Mouse (Mus musculus) myocyte (in vitro differentiated cells): ENCODE results near the gene Cep128.

Source experiments
- CEBPB ChIP-seq: IDR thresholded peaks from 2 replicates; pipeline ENCODE4 v1.6.1; 2011; ENCODE audit warnings: mild to moderate bottlenecking, moderate library complexity; ENCODE audit not compliant: poor library complexity, insufficient read depth, severe bottlenecking
- E2F4 ChIP-seq: IDR thresholded peaks from one replicate; pipeline ENCODE4 v1.6.1; 2011; ENCODE audit warnings: mild to moderate bottlenecking, control low read depth, moderate library complexity; ENCODE audit not compliant: insufficient read depth
- MAX ChIP-seq: IDR thresholded peaks from one replicate; pipeline ENCODE4 v1.6.1; 2011; ENCODE audit warnings: low read depth, mild to moderate bottlenecking, control low read depth
- MYOD1 ChIP-seq, 3 experiments: IDR thresholded peaks; one replicate each; pipeline ENCODE4 v1.6.1; 2011; ENCODE audit warnings: control low read depth in 2 of 3, low read depth in 2 of 3, mild to moderate bottlenecking in 2 of 3, moderate library complexity in 1 of 3; ENCODE audit not compliant: insufficient read length in 2 of 3, control insufficient read depth in 1 of 3
- MYOG ChIP-seq, 3 experiments: IDR thresholded peaks; one replicate each; pipeline ENCODE4 v1.6.1; 2011; ENCODE audit warnings: control low read depth in 2 of 3, low read depth in 2 of 3, mild to moderate bottlenecking in 2 of 3; ENCODE audit not compliant: insufficient read length in 2 of 3, control insufficient read depth in 1 of 3, insufficient read depth in 1 of 3
- POLR2A ChIP-seq: IDR thresholded peaks from one replicate; pipeline ENCODE4 v1.6.1; 2011; ENCODE audit warnings: low read depth, mild to moderate bottlenecking, control low read depth, moderate library complexity; ENCODE audit not compliant: insufficient read length
- POLR2AphosphoS2 ChIP-seq: IDR thresholded peaks from one replicate; pipeline ENCODE4 v1.6.1; 2011; ENCODE audit warnings: low read depth, control low read depth; ENCODE audit not compliant: insufficient read length
- TCF3 ChIP-seq: IDR thresholded peaks from one replicate; pipeline ENCODE4 v1.6.1; 2011; ENCODE audit warnings: low read depth, control low read depth; ENCODE audit not compliant: insufficient read length
- USF1 ChIP-seq: IDR thresholded peaks from one replicate; pipeline ENCODE4 v1.6.1; 2011; ENCODE audit warnings: low read depth, mild to moderate bottlenecking, control low read depth, moderate library complexity

GRCm38 (mm10) chr12:91015075-91015474, 369.1 kb downstream of the Cep128 start:
- TF ChIP-seq MYOG (IDR thresholded peaks at IDR 0.05; ENCODE audit: control insufficient read depth in 1 of 3, insufficient read depth in 1 of 3, insufficient read length in 2 of 3, low read depth in 2 of 3) (no peak), MAX (no peak), POLR2A (no peak), TCF3 (no peak), USF1 (no peak), CEBPB (no peak), POLR2AphosphoS2 (no peak), MYOD1 (IDR thresholded peaks at IDR 0.05; ENCODE audit: control insufficient read depth in 1 of 3, insufficient read length in 2 of 3, low read depth in 2 of 3) (no peak), E2F4 (no peak)
